Mouse (Mus musculus): ENCODE data around the gene Etv4. TPM values are rescaled to one million over a fixed set of nuclear protein-coding genes. Genes with fewer than 3 reads are reported as not detected.

Etv4 gene
- polyA plus RNA-seq, 1 experiment from 2014 or later = 12.6 TPM

DNA sequence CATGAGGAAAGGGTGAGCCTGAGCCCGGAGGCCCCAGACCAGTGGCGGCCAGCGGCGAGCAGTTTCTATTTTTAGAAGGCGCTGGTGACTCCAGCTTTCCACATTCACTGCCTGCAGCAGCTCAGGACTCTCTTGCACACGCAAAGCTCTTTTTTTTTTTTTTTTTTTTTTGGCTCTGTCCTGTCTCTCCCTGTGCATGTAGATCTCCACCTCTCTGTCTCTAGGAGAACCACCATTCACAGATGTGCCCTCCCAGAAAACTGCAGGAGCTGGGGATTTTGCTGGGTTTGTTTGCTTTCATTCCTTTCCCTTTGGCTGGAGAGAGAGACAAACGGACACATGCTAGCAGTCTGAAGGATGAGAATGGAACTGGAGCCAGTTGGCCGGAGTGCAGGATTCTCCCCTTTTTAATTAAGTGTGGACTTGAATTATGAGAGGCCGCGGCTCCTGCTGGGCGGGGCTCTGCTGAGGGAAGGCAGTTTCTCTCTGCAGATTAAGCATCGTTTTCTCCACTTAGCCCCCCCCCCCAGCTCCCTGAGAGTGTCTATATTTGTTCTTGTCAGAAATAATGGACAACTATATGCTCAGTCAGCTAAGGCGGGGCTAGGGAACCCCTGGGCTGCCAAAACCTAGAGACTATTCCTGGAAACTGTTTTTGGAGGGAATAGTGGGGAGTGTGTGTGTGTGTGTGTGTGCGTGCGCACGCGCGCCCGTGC is 5.8 kb upstream of the Etv4 start:
- DNase-seq (ENCODE audit: low spot score) (peak; percentile 53), ATAC-seq (ENCODE audit: low FRiP score) (peak; percentile 27; the same call in 1 of the 2 replicates)
- Histone ChIP-seq H3K27ac (peak overlapping the region; percentile 39; the same call in 1 of the 2 replicates), H3K36me3 (replicated peaks; ENCODE audit: control insufficient read depth, insufficient read depth) (no peaks in the 10 kb centered on the region), H3K4me3 (replicated peaks; ENCODE audit: low read length) (no peak overlapping the region), H3K9ac (no peak overlapping the region), H3K27me3 (ENCODE audit: control insufficient read depth, insufficient read depth, low read length) (peaks cover 26% of the 10 kb centered on the region), H3K9me3 (ENCODE audit: control insufficient read depth, low read length) (no peaks in the 10 kb centered on the region), H3K4me1 (replicated peaks; ENCODE audit: control insufficient read depth, insufficient read depth, low read length) (peaks cover 11% of the 10 kb centered on the region), H3K4me2 (replicated peaks) (no peak overlapping the region)
- 39% methylated on average over 19 of the region's 19 CpGs for WGBS

DNA sequence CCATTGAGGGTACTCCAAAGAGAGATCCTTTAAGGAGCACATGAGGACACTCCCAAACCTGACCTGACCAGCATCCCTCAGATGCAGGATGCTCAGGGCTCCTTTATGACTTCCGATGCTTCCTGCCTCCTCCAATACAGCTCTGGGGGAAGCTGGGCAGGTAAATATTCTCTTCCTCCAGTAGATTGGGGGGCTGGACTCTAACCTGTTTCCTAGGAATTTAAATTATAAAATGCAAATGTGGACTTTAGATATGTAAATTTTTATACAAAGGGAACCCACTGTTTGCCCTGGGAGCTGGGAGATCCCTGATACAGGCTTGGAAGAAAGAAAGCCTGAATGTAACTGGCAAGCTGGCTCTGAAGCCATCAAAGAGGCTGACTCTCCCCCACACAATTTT is 2.3 kb upstream of the Etv4 start:
- Histone ChIP-seq H3K4me2 (replicated peaks) (no peak overlapping the region), H3K36me3 (replicated peaks; ENCODE audit: control insufficient read depth, insufficient read depth) (no peaks in the 10 kb centered on the region), H3K27me3 (ENCODE audit: control insufficient read depth, insufficient read depth, low read length) (peaks cover 59% of the 10 kb centered on the region), H3K9me3 (ENCODE audit: control insufficient read depth, low read length) (no peaks in the 10 kb centered on the region), H3K9ac (no peak overlapping the region), H3K27ac (no peak overlapping the region), H3K4me1 (replicated peaks; ENCODE audit: control insufficient read depth, insufficient read depth, low read length) (peaks cover 30% of the 10 kb centered on the region), H3K4me3 (replicated peaks; ENCODE audit: low read length) (no peak overlapping the region)
- 65% methylated on average over 1 of the region's 1 CpGs for WGBS
- no peak for DNase-seq (ENCODE audit: low spot score)
- ATAC-seq (ENCODE audit: low FRiP score) = no peak

DNA sequence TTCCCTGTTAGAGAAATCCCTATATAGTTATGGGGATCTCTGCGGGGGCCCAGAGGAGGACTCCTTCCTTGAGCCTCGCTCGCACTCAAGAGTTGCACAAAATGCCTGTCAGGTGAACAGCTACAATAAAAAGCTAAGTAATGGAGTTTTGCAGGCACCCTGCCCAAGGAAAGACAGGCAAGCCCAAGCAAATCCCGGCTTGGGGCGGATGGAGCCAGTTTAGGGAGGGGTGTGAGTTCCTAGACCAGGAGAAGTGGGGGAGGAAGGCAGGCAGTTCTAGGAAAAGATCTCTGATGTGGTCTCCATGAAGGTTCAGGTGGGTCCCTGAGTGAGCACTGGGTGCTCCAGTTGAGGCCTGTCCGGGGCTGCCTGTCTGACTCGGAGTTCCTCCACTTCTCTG is 1.5 kb upstream of the Etv4 start:
- Histone ChIP-seq H3K9ac (no peak overlapping the region), H3K4me2 (replicated peaks) (no peak overlapping the region), H3K4me3 (replicated peaks; ENCODE audit: low read length) (no peak overlapping the region), H3K27ac (no peak overlapping the region), H3K27me3 (ENCODE audit: control insufficient read depth, insufficient read depth, low read length) (peaks cover 67% of the 10 kb centered on the region), H3K4me1 (replicated peaks; ENCODE audit: control insufficient read depth, insufficient read depth, low read length) (peaks cover 30% of the 10 kb centered on the region), H3K9me3 (ENCODE audit: control insufficient read depth, low read length) (no peaks in the 10 kb centered on the region), H3K36me3 (replicated peaks; ENCODE audit: control insufficient read depth, insufficient read depth) (no peaks in the 10 kb centered on the region)
- ATAC-seq (ENCODE audit: low FRiP score) (no peak), DNase-seq (ENCODE audit: low spot score) (no peak)
- 55% methylated on average over 7 of the region's 7 CpGs for WGBS

DNA sequence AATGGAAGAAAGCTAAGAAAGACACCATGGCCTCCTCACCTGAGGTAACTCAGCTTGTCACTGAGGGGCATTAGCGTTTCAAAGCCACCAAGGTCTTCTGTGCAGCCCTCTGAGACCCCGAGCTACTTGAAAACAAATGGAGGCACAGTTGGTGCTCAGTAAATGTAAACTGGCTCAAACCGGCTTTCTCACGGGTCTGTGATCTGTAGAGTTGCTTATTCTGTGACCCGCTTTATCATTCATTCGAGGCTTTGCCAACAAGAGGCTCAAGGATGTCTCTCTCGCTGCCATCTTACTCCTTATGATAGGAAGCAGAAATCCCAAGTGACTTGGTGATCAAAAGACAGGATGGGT is 658 bp upstream of the Etv4 start:
- ATAC-seq (ENCODE audit: low FRiP score) (no peak), DNase-seq (ENCODE audit: low spot score) (no peak)
- H3K9ac ChIP-seq = no peak overlapping the region
- H3K4me1 ChIP-seq (replicated peaks; ENCODE audit: control insufficient read depth, insufficient read depth, low read length) = peaks cover 28% of the 10 kb centered on the region
- H3K4me3 ChIP-seq (replicated peaks; ENCODE audit: low read length) = peak overlapping the region; percentile 48; the same call in 1 of the 2 replicates
- no peak overlapping the region for H3K27ac ChIP-seq
- H3K27me3 ChIP-seq (ENCODE audit: control insufficient read depth, insufficient read depth, low read length) = peaks cover 74% of the 10 kb centered on the region
- peak overlapping the region; percentile 86 for H3K4me2 ChIP-seq (replicated peaks)
- no peaks in the 10 kb centered on the region for H3K36me3 ChIP-seq (replicated peaks; ENCODE audit: control insufficient read depth, insufficient read depth)
- WGBS = 5% methylated on average over 7 of the region's 7 CpGs
- H3K9me3 ChIP-seq (ENCODE audit: control insufficient read depth, low read length) = no peaks in the 10 kb centered on the region

DNA sequence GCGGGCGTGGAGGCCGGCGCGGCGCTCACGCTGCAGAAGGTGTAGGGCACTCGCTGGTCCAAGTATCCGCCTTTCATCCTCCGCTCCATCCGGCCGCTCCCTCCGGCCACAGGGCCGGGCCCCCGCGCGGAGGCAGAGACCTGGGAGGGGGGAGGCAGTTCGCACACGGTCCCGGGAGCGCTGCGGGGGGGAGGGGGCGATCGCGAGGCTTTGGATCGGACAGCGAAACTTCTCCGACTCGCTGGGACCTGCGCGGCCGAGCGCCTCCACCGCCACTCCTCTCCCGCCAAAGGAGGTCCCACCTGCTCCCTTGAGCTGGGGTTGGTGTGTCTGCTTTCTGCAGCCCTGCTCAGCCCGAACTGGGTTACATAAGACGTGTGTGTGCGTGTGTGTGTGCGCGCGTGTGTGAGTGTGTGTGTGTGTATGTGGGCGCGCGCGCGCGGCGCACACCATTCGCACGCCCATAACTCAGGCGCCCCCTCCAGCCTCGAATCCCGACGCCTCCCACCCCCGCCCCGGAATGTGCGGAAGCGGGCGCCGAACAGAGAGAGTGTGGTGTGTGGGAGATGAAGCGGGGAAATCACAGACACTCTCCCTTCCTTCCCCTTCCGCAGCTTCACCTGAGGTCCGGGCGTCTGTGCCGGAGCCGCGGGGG is 556 bp downstream of the Etv4 start:
- DNase-seq (ENCODE audit: low spot score) = peak; percentile 34
- peak; percentile 54 for ATAC-seq (ENCODE audit: low FRiP score)
- Histone ChIP-seq H3K9me3 (ENCODE audit: control insufficient read depth, low read length) (no peaks in the 10 kb centered on the region), H3K4me2 (replicated peaks) (peak overlapping the region; percentile 86), H3K4me3 (replicated peaks; ENCODE audit: low read length) (peak overlapping the region; percentile 48), H3K36me3 (replicated peaks; ENCODE audit: control insufficient read depth, insufficient read depth) (no peaks in the 10 kb centered on the region), H3K27ac (no peak overlapping the region), H3K4me1 (replicated peaks; ENCODE audit: control insufficient read depth, insufficient read depth, low read length) (peaks cover 18% of the 10 kb centered on the region), H3K27me3 (ENCODE audit: control insufficient read depth, insufficient read depth, low read length) (peaks cover 76% of the 10 kb centered on the region), H3K9ac (peak overlapping the region; percentile 57)
- under 1% methylated on average over 58 of the region's 67 CpGs for WGBS

DNA sequence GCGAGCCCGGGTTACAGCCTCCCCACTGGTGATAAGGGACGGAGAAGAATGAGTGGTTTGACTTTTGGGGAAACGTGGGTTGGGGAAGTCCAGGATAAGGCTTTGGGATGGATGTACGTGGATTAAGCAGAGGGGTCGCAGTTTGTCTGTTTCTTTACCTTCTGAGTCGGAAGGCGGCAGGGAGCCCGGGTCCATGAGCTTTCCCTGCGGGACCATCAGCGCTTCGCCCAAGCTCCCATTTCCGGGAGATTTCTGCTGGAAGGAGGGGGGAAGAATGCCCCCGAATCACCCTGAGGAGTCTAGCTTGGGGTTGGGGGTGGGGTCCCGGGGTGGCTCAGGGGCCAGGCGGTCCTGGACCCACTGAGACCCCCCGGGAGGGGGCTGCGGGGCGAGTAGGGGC is 1.1 kb downstream of the Etv4 start:
- peaks cover 79% of the 10 kb centered on the region for H3K27me3 ChIP-seq (ENCODE audit: control insufficient read depth, insufficient read depth, low read length)
- 1% methylated on average over 16 of the region's 19 CpGs for WGBS
- ATAC-seq (ENCODE audit: low FRiP score) (no peak), DNase-seq (ENCODE audit: low spot score) (no peak)
- H3K4me2 ChIP-seq (replicated peaks) = peak overlapping the region; percentile 86
- peak overlapping the region; percentile 57 for H3K9ac ChIP-seq
- no peaks in the 10 kb centered on the region for H3K9me3 ChIP-seq (ENCODE audit: control insufficient read depth, low read length)
- H3K36me3 ChIP-seq (replicated peaks; ENCODE audit: control insufficient read depth, insufficient read depth) = no peaks in the 10 kb centered on the region
- peak overlapping the region; percentile 48 for H3K4me3 ChIP-seq (replicated peaks; ENCODE audit: low read length)
- peaks cover 18% of the 10 kb centered on the region for H3K4me1 ChIP-seq (replicated peaks; ENCODE audit: control insufficient read depth, insufficient read depth, low read length)
- H3K27ac ChIP-seq = 0 out of 2 replicates have a peak overlapping the region, but pooled peaks have one; percentile 7

DNA sequence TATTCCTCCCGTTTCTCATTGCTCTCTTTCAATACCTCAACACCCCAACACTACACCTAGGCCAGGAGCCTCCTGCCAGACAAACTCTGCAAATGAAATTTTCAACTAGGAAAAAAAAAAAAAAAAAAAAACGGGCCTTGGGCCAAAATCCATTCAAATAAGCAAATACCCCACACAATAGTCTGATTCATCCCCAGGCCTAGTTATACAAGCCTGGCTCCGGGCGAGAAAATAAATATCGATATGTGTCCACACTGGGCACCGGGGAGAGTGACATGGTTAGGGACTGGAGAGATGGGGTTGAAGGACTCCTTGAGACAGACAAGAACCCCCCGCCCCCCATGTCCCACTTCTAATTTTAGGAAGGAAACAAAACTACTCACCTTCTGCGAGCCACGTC is 1.6 kb downstream of the Etv4 start:
- H3K27ac ChIP-seq = no peak overlapping the region
- H3K4me2 ChIP-seq (replicated peaks) = peak overlapping the region; percentile 86
- H3K9me3 ChIP-seq (ENCODE audit: control insufficient read depth, low read length) = no peaks in the 10 kb centered on the region
- no peaks in the 10 kb centered on the region for H3K36me3 ChIP-seq (replicated peaks; ENCODE audit: control insufficient read depth, insufficient read depth)
- no peak for DNase-seq (ENCODE audit: low spot score)
- peak overlapping the region; percentile 48 for H3K4me3 ChIP-seq (replicated peaks; ENCODE audit: low read length)
- H3K9ac ChIP-seq = no peak overlapping the region
- H3K27me3 ChIP-seq (ENCODE audit: control insufficient read depth, insufficient read depth, low read length) = peaks cover 84% of the 10 kb centered on the region
- WGBS = 23% methylated on average over 9 of the region's 9 CpGs
- no peak for ATAC-seq (ENCODE audit: low FRiP score)
- H3K4me1 ChIP-seq (replicated peaks; ENCODE audit: control insufficient read depth, insufficient read depth, low read length) = peaks cover 18% of the 10 kb centered on the region

DNA sequence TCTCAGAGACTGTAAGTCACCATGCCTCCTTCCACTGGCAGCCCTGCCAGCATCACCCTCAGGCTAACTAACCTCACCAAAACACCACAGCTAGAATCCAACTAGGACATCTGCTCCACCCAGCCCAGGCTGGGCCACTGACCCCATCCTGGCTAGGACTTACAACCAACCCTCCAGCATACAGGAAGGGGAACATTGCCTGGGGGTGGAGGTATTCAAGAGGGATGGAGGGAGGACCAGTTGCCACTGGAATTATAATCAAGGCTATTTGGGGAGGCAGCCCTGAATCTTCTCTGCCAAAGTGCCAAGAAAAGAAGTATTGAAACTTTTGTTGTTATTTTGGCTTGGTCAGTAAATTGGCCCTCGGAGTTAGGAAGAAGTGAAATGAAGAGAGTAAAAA is 2.0 kb downstream of the Etv4 start:
- peaks cover 18% of the 10 kb centered on the region for H3K4me1 ChIP-seq (replicated peaks; ENCODE audit: control insufficient read depth, insufficient read depth, low read length)
- DNase-seq (ENCODE audit: low spot score) (no peak), ATAC-seq (ENCODE audit: low FRiP score) (no peak)
- H3K9me3 ChIP-seq (ENCODE audit: control insufficient read depth, low read length) = no peaks in the 10 kb centered on the region
- H3K27ac ChIP-seq = no peak overlapping the region
- no peak overlapping the region for H3K4me2 ChIP-seq (replicated peaks)
- WGBS = 75% methylated on average over 1 of the region's 1 CpGs
- H3K4me3 ChIP-seq (replicated peaks; ENCODE audit: low read length) = no peak overlapping the region
- H3K9ac ChIP-seq = no peak overlapping the region
- peaks cover 83% of the 10 kb centered on the region for H3K27me3 ChIP-seq (ENCODE audit: control insufficient read depth, insufficient read depth, low read length)
- no peaks in the 10 kb centered on the region for H3K36me3 ChIP-seq (replicated peaks; ENCODE audit: control insufficient read depth, insufficient read depth)

DNA sequence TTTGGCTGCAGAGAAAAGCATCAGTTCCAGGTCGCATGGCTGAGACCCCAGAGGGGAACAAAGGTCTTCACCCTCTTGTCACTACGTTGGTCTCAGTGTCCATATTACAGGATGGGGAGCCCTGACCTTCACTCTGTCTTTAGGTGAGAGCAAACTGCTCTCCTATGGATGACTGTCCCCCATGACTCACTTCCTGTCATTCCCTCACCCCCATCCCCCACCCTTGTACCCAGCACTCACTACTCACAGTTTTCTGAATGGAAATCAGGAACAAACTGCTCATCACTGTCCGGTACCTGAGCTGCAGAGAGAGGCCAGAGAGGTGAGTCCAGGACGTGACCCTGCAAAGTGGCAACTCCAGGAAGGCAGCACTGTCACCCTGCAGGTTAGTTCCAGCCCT is 8.3 kb downstream of the Etv4 start:
- H3K4me1 ChIP-seq (replicated peaks; ENCODE audit: control insufficient read depth, insufficient read depth, low read length) = no peaks in the 10 kb centered on the region; the same call in 1 of the 2 replicates
- ATAC-seq (ENCODE audit: low FRiP score) (no peak), DNase-seq (ENCODE audit: low spot score) (no peak)
- H3K9ac ChIP-seq = no peak overlapping the region
- H3K36me3 ChIP-seq (replicated peaks; ENCODE audit: control insufficient read depth, insufficient read depth) = no peaks in the 10 kb centered on the region
- no peak overlapping the region for H3K4me2 ChIP-seq (replicated peaks)
- H3K27ac ChIP-seq = no peak overlapping the region
- H3K4me3 ChIP-seq (replicated peaks; ENCODE audit: low read length) = no peak overlapping the region
- 74% methylated on average over 4 of the region's 4 CpGs for WGBS
- peaks cover 52% of the 10 kb centered on the region for H3K27me3 ChIP-seq (ENCODE audit: control insufficient read depth, insufficient read depth, low read length)
- no peaks in the 10 kb centered on the region for H3K9me3 ChIP-seq (ENCODE audit: control insufficient read depth, low read length)
